In genomic region chr13:12574979-12575536, GRCm38 (mm10) we compare ENCODE assay signal across 9 mouse cellular contexts. TPM values are rescaled to one million over a fixed set of nuclear protein-coding genes. Genes with fewer than 3 reads are reported as not detected.
DNase-seq lines count a peak whose midpoint lies in the region.
"Had no signal": no experiment of that assay in that cellular context is flagged by ENCODE, and none has a peak within 500 bp of the region (broad histone marks: within the 10 kb centered on the region; RNA-seq: fewer than 3 reads in every experiment).

No protein-coding gene starts in this region.

- no peaks in the 10 kb centered on the region for H3K36me3 ChIP-seq in macrophage (ENCODE audit: inconsistent target)
- H3K36me3 ChIP-seq: embryonic facial prominence, embryonic 15.5 days; heart, embryonic 10.5 days had no signal

- H3K79me2 ChIP-seq in macrophage (ENCODE audit: inconsistent target), result peaks cover 45% of the 10 kb centered on the region

- peak; percentile 55 to 63 for DNase-seq in spleen, postnatal 36 days (ENCODE audit: low spot score in 2 of 2)
- no peak for DNase-seq in spleen, postnatal 14 days (ENCODE audit: low spot score in 2 of 2)
- peak; percentile 6 for DNase-seq in adrenal gland, postnatal 25 days
- no peak for DNase-seq in urinary bladder, postnatal 14 days (ENCODE audit: low spot score)
- DNase-seq in frontal cortex, postnatal 10 days (ENCODE audit: low spot score in 2 of 2), result no peak
- no peak for DNase-seq in testis, postnatal 14 days (ENCODE audit: low spot score)

- peak overlapping the region; percentile 27 for H3K27ac ChIP-seq in macrophage
- H3K27ac ChIP-seq: embryonic facial prominence, embryonic 15.5 days; heart, embryonic 10.5 days had no signal

- peak overlapping the region; percentile 30 for H3K4me3 ChIP-seq in macrophage (ENCODE audit: inconsistent target)
- H3K4me3 ChIP-seq: embryonic facial prominence, embryonic 15.5 days; heart, embryonic 10.5 days had no signal

- WGBS in macrophage (ENCODE audit: missing documents), result 22% methylated on average over 9 of the region's 9 CpGs

RNA-seq across cellular contexts. Expression of gene Ero1lb, which starts 9.4 kb away (rescaled TPM):
- 16.1 and 22.9 TPM in 2 replicates for total RNA-seq in adrenal gland, postnatal 25 days (2021)
- 10 to 100 TPM in 17 of 26 experiments, 1 to 10 TPM in 9; 3.0 to 22.5 (median 12.1) TPM for total RNA-seq in macrophage (2018; cell fraction: chromatin; rRNA removed)
- 10 to 100 TPM in 18 of 26 experiments, 1 to 10 TPM in 8; 7.7 to 19.2 (median 12.2) TPM for total RNA-seq in macrophage (2018; cell fraction: cytosol; rRNA removed)
- total RNA-seq in macrophage (2018; cell fraction: nucleus; rRNA removed), result 10 to 100 TPM in 25 of 26 experiments, 1 to 10 TPM in 1; 6.5 to 34.3 (median 21.0) TPM
- polyA plus RNA-seq in macrophage (2018), result 12.2 to 14.0 TPM (median 12.9 TPM) in 3 replicates

RNA-seq across cellular contexts. Expression of gene Edaradd, which starts 54.8 kb away (rescaled TPM):
- 0.14 and 0.18 TPM in 2 replicates for total RNA-seq in adrenal gland, postnatal 25 days (2021)
- total RNA-seq in macrophage (2018; cell fraction: chromatin; rRNA removed), result 1 to 10 TPM in 2 of 26 experiments, under 1 TPM in 22, not detected in 2; 0.10 to 1.3 (median 0.26) TPM
- total RNA-seq in macrophage (2018; cell fraction: cytosol; rRNA removed), result under 1 TPM in 17 of 26 experiments, not detected in 9; under 0.01 to 0.13 (median 0.06) TPM
- 1 to 10 TPM in 1 of 26 experiments, under 1 TPM in 22, not detected in 3; 0.10 to 1.1 (median 0.30) TPM for total RNA-seq in macrophage (2018; cell fraction: nucleus; rRNA removed)
- polyA plus RNA-seq in macrophage (2018), result 0.06 to 0.11 TPM (median 0.11 TPM) in 3 replicates

Comparison
In these comparisons a context has a peak if more than half of its experiments do, and no peak if none do; other contexts are left out.
1. DNase-seq: peak in spleen, postnatal 36 days (2 of 2) and adrenal gland, postnatal 25 days (single experiment); none in spleen, postnatal 14 days (0 of 2), urinary bladder, postnatal 14 days (single experiment), frontal cortex, postnatal 10 days (0 of 2) and testis, postnatal 14 days (single experiment).